Mouse (Mus musculus): Measurements from ENCODE around the gene Tada2b. TPM values are rescaled to one million over a fixed set of nuclear protein-coding genes. Genes with fewer than 3 reads are reported as not detected.

Tada2b gene
- polyA plus RNA-seq, 1 experiment from 2014 or later: 3.2 TPM

GRCm38 (mm10) chr5:36429551-36429950, 54.5 kb downstream of the Tada2b start:
- no peak overlapping the region for H3K27ac ChIP-seq (replicated peaks; ENCODE audit: low read depth, low read length)
- H3K9me3 ChIP-seq (ENCODE audit: control insufficient read depth, low read length): no peaks in the 10 kb centered on the region
- 87% methylated on average over 3 of the region's 3 CpGs for WGBS
- no peaks in the 10 kb centered on the region for H3K27me3 ChIP-seq (ENCODE audit: control insufficient read depth, insufficient read depth, low read length)
- H3K4me2 ChIP-seq (ENCODE audit: low read depth, severe bottlenecking): no peak overlapping the region
- no peak overlapping the region for H3K4me3 ChIP-seq (ENCODE audit: low read depth, low read length)
- no peaks in the 10 kb centered on the region for H3K36me3 ChIP-seq (ENCODE audit: control insufficient read depth, insufficient read depth, low read length)
- no peak overlapping the region for H3K9ac ChIP-seq (ENCODE audit: low read length)
- no peak for ATAC-seq (ENCODE audit: insufficient number of reproducible peaks, low FRiP score, low TSS enrichment, low read depth)
- peaks cover 9% of the 10 kb centered on the region for H3K4me1 ChIP-seq (ENCODE audit: control insufficient read depth, insufficient read depth, low read length)
- no peak for DNase-seq (ENCODE audit: low spot score)

GRCm38 (mm10) chr5:36427831-36428230, 56.3 kb downstream of the Tada2b start:
- DNase-seq (ENCODE audit: low spot score): no peak
- 30% methylated on average over 11 of the region's 11 CpGs for WGBS
- Histone ChIP-seq H3K4me1 (ENCODE audit: control insufficient read depth, insufficient read depth, low read length) (peaks cover 9% of the 10 kb centered on the region), H3K27me3 (ENCODE audit: control insufficient read depth, insufficient read depth, low read length) (no peaks in the 10 kb centered on the region), H3K36me3 (ENCODE audit: control insufficient read depth, insufficient read depth, low read length) (no peaks in the 10 kb centered on the region), H3K27ac (replicated peaks; ENCODE audit: low read depth, low read length) (no peak overlapping the region), H3K9me3 (ENCODE audit: control insufficient read depth, low read length) (no peaks in the 10 kb centered on the region), H3K4me3 (ENCODE audit: low read depth, low read length) (no peak overlapping the region), H3K9ac (ENCODE audit: low read length) (no peak overlapping the region), H3K4me2 (ENCODE audit: low read depth, severe bottlenecking) (no peak overlapping the region)
- no peak for ATAC-seq (ENCODE audit: insufficient number of reproducible peaks, low FRiP score, low TSS enrichment, low read depth)

DNA sequence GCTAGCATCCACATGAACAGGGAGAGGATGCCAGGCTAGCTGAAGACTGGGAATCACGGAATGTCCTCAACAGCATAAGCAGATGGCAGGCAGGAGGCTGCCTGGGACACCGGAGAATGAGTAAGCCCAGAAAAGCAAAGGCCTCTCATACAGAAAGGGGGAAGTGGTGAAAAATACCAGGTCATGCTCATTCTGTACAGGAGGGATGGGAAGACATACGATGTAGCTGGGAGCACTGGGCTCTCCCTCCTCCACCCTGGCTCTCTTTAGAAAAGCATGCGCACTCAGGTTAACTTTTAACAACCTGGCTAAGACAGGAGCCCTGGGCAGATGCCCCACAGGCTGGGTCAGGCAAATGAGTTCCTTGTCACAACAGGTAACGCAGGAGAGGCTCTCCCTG, 57.7 kb downstream of the Tada2b start:
- ATAC-seq (ENCODE audit: insufficient number of reproducible peaks, low FRiP score, low TSS enrichment, low read depth): no peak
- WGBS: 78% methylated on average over 5 of the region's 5 CpGs
- H3K9me3 ChIP-seq (ENCODE audit: control insufficient read depth, low read length): no peaks in the 10 kb centered on the region

DNA sequence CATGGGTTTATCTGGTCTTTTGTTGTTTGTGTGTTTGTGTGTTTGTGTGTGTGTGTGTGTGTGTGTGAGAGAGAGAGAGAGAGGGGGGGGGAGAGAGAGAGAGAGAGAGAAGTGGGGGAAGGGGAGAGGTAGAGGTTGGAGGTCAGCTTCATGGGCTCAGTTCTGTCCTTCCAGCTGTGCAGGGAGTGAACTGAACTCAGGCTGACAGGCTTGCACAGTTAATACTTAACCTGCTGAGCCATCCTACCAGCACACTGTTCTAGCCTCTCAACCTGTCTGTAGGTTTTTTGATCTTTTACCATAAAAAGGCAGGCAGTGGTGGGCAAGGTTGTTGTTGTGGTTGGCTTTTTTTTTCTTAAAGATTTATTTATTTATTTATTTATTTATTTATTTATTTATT, 59.4 kb downstream of the Tada2b start:
- H3K27ac ChIP-seq (replicated peaks; ENCODE audit: low read depth, low read length): no peak overlapping the region
- no peaks in the 10 kb centered on the region for H3K27me3 ChIP-seq (ENCODE audit: control insufficient read depth, insufficient read depth, low read length)
- no peaks in the 10 kb centered on the region for H3K36me3 ChIP-seq (ENCODE audit: control insufficient read depth, insufficient read depth, low read length)
- H3K4me2 ChIP-seq (ENCODE audit: low read depth, severe bottlenecking): no peak overlapping the region
- H3K9ac ChIP-seq (ENCODE audit: low read length): no peak overlapping the region
- DNase-seq (ENCODE audit: low spot score) (no peak), ATAC-seq (ENCODE audit: insufficient number of reproducible peaks, low FRiP score, low TSS enrichment, low read depth) (no peak)
- H3K4me1 ChIP-seq (ENCODE audit: control insufficient read depth, insufficient read depth, low read length): peaks cover 9% of the 10 kb centered on the region
- no peaks in the 10 kb centered on the region for H3K9me3 ChIP-seq (ENCODE audit: control insufficient read depth, low read length)
- no peak overlapping the region for H3K4me3 ChIP-seq (ENCODE audit: low read depth, low read length)

More for the DNA sequence above, 57.7 kb downstream of the Tada2b start:
- H3K27me3 ChIP-seq (ENCODE audit: control insufficient read depth, insufficient read depth, low read length): no peaks in the 10 kb centered on the region
- no peak overlapping the region for H3K9ac ChIP-seq (ENCODE audit: low read length)
- H3K4me2 ChIP-seq (ENCODE audit: low read depth, severe bottlenecking): no peak overlapping the region
- H3K4me3 ChIP-seq (ENCODE audit: low read depth, low read length): no peak overlapping the region
- H3K4me1 ChIP-seq (ENCODE audit: control insufficient read depth, insufficient read depth, low read length): peaks cover 9% of the 10 kb centered on the region
- no peak overlapping the region for H3K27ac ChIP-seq (replicated peaks; ENCODE audit: low read depth, low read length)
- DNase-seq (ENCODE audit: low spot score): no peak
- H3K36me3 ChIP-seq (ENCODE audit: control insufficient read depth, insufficient read depth, low read length): no peaks in the 10 kb centered on the region

Other genes starting within 250 kb of the Tada2b start
- 6.4 and 8.3 TPM in 2 replicates for gene Sorcs2, start 86.1 kb downstream of the Tada2b start, polyA plus RNA-seq (2014; fragmentation: Nextera tagmentation; extraction: Ambion mirVana)
- gene Grpel1, start 19.3 kb downstream of the Tada2b start, polyA plus RNA-seq (2014; fragmentation: Nextera tagmentation; extraction: Ambion mirVana): 57.5 and 59.4 TPM in 2 replicates
- gene Ccdc96, start 303 bp upstream of the Tada2b start, polyA plus RNA-seq (2014; fragmentation: Nextera tagmentation; extraction: Ambion mirVana): 0.60 and 0.62 TPM in 2 replicates
- 37.7 and 40.3 TPM in 2 replicates for gene Tbc1d14, start 109.0 kb upstream of the Tada2b start, polyA plus RNA-seq (2014; fragmentation: Nextera tagmentation; extraction: Ambion mirVana)
- gene D5Ertd579e, start 211.7 kb upstream of the Tada2b start, polyA plus RNA-seq (2014; fragmentation: Nextera tagmentation; extraction: Ambion mirVana): 22.2 and 28.4 TPM in 2 replicates

Data from limb, embryonic 11.5 days (tissue).